Mouse (Mus musculus) naive thymus-derived CD4-positive, alpha-beta T cell, adult 2 months (primary cell): Measurements from ENCODE around the gene Tnpo1.

Experiments used
- DNase-seq: peaks from one replicate; pipeline ENCODE4 v3.0.0-alpha.2; 2011; ENCODE audit warnings: low read depth

The Tnpo1 gene

DNA sequence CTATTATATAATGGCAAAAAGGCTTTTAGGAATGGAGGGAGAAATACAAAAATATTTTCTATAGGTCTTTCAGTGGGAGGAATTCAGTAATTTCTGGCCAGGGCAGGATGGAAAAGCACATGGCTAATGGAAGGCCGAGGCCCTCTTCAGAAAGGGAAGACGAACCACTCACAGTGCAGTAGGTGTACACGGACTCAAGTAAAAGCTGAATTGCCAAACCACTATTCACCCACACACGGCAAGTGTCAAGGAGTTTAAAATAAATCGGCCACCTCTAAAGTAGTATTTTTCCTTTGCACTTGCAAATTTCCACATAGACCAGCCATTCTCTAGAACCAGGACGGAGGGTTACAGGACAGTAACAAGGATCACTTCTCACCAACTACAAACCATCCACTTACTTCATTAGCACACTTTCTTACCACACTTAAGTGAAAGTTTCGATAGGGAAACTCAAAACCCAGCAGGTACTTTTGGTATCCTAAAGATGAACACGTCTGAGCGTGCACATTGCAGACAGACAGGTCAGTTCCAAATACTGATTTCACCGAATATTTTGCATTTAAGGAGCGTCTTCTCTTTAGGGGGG, 1.2 kb downstream of the Tnpo1 start:
- no peak for DNase-seq

DNA sequence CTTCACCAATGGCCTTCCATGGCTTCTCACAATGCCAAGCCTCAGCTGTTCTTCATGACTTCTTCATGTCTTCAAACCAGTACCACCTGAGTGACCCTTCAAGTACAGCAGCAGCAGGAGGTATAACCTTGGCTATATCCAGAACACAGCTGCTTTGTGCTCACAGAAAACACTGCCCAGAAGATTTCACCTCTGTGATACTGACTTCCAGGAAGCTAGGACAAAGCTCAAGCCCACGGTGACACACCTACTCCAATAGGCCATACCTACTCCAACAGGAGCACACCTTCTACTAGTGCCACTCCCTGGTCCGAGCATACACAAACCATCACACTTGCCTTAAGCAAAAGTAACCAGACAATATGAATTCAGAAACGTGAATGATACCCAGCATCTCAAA, 3.4 kb downstream of the Tnpo1 start:
- no peak for DNase-seq

DNA sequence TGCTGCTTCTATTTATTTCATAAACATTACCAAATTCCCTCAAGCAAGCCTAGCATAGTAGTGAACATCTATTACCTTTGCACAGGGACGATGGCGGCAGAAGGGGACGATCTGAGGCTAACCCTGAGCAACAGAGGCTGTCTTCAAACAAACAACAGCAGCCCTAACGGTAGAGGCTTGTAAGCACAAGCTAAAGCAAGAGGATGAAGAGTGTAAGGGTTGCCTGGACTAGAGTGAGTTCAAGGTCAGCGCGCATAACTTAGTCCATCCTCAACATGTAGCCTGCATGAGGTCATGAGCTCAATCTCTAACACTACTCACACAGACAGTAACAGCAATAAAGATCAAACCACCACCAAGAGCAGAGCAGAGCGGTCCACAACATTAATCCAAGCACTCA, 4.9 kb downstream of the Tnpo1 start:
- DNase-seq, result no peak

DNA sequence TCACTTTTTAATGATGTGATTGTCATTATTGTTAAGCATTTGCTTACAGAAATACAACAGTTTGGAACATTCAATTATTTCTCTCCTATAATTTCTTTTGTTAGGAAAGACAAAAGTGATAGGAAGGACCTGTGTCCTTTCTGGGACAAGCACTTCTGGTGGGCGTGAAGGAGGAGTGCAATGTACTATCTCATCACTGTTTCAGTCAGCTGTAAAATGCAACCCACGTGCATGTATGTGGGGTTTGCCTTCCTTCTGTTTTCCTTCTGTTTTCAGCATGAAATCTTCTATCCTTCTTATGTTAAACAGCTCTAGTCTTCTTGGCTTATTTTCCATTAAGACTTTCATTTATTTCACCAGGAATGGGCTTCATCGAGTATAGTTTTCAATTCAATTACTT, 5.9 kb downstream of the Tnpo1 start:
- DNase-seq, result no peak

DNA sequence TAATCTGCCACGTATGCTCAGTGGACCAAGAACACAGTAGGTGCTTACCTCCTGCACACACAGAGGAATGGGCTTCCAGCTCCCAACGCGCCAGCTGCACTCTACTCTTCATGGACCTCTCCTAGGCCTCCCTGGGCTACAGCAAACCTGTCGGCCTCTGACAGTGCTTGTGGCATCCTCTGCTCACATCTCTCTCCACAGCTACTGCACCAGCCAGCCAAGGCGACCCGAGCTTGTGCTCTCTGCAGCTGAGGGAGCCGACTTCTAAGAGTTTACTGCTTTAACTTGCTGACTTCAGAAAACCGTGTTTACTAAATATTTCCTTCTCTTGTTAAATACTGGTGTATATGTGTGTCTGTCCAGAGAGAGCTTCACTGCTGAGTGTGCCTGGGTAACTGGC, 6.5 kb downstream of the Tnpo1 start:
- no peak for DNase-seq

DNA sequence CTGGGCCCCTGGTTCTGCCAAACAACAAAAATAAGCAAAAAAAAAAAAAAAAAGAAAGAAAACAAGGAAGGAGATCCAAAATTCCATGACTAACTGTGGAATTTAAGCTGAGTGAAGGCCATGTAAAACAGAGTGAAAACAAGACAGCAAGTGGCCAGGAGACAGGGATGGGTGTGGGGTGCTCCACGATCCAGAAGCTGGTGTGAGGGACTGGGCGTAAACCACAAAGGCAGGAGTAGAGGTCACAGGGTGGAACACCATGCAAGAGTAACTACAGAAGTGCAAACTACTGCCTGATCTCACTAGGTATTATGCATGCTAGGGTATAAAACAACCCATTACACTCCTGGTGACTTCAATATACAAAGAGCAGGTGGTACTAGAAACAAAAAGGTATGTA, 8.3 kb downstream of the Tnpo1 start:
- DNase-seq, result no peak

DNA sequence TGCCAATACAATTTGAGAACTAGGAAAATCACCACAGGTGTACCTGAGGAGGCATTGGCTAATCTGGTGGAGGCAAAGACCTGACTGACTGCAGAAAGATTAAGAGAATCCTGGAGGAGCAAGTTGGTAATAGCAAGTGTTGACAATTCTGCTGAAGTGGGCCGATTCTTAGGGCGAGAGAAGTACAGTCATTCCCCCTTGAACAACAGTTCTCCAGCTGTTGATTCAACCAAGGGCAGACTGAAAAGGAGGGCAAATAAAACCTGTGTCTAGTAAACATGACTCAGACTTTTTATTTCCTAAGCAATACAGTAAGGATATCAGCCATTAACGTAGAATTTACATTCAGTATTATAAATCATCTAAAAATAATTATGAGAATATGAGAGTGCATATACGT, 10.6 kb downstream of the Tnpo1 start:
- no peak for DNase-seq

DNA sequence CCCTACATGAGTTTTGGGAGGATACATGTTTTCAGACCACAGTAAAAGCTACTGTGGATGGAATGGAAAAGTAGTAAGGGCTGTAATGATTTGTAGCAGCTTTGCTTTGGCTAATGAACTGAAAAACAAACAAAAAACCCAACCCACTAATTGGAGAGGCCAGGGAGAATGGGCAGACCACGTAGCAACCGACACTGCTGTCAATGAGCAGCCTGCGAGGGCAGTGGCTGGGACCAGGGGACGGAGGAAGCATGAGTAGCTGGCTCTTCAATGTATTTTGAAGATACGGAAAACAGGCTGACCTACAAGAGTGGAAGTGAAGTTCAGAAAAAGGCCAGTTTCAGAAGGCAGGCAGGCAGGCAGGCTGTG, 11.4 kb downstream of the Tnpo1 start:
- no peak for DNase-seq

DNA sequence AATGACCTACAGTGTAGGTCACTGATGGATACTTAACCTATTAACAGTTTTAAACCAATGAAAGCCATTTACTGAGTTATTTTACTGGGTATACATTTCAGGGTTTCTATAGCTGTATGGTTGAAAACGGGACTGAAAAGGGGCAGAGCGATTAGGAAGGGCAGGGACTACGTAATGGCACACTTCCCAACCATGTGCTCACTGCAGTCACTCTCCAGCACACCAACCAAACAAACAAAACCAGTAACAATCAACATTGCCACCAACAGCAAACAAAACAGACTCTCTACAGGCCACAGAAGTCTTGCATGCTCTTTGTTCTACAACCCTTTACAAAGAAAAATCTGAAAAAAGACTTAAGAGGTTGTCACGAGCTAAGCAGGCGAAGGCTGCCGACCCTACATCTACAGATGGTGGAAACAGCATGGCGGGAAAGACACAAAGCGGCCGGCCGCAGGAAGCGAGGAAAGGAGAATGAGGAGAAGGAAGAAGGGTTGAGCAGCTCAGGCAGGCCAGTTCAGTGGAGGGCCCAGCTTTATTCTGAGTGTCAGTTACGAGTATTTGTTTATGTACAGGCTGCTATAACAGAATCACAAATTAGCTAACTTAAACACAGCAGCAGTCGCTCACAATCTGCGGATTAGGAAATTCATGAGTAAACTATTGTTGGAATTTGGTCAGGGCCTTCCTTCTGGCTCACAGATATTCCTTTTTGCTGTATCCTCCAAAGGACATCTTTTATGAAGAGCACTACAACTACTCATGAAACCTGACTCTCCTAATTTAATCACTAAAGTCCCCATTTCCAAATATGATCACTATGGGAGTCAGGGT, 12.0 kb downstream of the Tnpo1 start:
- no peak for DNase-seq

DNA sequence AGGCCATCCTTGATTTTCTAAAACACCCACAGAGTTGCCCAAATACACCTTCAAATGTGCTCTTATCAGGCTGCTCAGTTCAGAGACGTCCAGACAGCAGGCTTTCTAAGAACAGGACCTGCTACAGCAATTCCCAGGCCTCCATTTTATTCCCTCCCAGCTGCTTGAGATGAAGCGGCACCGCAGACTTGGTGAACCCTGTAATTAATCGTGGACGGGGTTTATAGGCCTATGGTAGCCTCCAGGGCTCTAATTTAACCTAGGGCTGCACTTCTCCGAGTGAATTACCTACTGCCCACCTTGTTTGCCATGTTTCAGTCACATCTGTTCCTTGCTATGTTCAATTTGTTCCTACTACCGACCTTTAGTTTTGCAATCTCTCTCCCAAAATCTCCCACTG, 13.0 kb downstream of the Tnpo1 start:
- DNase-seq, result no peak

DNA sequence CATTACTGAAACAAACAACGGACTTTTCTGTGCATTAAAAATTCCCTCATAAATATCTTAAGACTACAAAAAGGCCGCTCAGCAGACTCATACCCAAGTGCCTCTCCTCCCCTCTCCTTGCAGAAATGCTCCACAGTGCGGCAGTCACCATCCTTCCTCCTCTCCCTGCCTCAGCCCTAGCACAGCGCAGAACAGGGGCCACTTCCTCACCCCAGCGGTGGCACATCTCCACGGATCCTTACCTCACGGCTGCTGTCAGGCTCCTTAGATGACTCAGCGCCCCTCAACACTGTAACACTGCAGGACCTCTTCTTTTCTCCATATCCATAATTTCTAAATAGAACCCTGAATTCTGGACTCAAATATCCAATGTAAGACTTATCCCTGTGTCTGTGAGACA, 13.6 kb downstream of the Tnpo1 start:
- DNase-seq, result peak; percentile 49

DNA sequence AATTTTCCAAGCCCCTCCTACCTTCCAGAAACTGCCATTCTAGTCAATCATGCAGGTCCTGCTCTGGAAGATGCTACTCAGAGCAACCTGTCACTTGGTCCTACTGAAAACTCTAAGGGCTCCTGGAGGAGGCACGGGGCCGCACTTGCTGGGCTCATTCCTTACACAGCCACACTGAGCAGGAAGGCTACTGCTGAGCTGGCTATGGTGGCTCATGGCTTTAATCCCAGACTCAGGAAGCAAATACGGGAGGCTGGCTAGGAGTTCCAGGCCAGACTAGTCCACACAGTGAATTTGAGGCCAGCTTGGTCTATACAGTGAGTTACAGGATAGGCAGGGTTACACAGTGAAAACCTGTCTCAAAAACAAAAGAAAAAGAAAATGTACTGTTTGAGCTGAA, 15.4 kb downstream of the Tnpo1 start:
- DNase-seq, result no peak

DNA sequence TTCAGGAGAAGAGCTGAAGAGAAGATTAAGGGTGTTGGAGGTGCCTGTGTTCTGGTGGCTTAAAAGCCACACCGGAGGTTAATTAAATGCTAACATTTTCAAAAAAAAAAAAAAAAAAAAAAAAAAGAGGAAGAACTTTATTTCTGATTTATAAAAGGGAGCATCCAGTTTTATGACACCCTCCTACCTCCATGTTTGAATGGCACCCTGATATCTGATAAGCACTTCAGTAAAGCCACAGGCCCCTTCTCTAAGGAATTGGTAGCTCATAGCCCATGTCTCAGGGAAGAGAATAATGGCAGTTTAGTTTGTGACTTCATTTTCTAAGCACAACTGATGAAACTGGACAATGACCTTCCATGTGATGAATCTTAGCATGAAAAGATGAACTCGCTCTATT, 21.6 kb downstream of the Tnpo1 start:
- no peak for DNase-seq

DNA sequence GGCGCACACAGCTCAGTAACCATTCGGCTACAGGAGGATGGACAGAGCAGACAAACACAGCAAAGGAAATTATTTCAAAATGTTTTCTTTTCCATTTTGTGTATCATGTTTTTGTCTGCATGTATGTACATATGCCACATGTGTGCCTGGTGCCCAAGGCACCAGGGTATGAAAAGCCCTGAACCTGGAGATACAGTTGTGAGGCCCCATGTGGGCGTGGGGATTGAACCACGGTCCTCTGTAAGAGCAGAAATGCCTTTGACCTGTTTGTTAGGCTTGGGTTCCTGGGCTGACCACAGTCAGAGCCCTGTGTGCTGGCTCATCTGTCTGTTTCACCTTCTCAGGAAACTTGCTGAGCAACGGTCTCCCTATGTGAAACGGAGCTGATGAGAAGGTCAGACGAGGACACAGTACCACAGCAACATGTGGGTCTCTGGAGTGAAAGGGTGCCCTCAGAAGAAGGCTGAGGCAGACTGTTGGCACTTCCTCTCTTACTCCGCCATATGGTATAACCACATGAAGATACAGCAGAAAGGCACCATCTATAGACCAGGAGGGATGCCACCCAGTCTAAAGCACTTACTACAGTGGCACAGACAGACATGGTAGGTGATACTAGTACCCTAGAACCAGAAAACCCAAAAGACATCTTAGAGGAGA, 23.7 kb downstream of the Tnpo1 start:
- DNase-seq, result peak; percentile 35

DNA sequence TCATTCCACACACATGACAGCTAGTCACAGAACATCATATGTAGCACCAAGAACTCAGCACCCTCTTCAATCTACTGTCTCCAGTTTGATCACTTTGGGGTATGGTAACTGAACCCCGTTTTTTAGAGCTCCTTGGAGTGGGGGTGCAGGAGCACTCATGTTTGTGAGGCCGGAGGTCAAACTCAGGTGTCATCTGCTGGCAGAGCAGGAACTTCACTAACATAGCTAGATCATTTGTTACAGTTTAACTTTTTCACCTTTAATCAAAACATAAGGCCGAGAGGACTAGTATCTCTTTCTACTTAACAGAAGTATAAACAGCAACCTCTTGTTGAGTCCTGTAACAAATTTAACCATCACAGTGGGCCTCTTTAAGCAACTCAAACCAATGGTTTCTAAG, 26.6 kb downstream of the Tnpo1 start:
- DNase-seq, result no peak

DNA sequence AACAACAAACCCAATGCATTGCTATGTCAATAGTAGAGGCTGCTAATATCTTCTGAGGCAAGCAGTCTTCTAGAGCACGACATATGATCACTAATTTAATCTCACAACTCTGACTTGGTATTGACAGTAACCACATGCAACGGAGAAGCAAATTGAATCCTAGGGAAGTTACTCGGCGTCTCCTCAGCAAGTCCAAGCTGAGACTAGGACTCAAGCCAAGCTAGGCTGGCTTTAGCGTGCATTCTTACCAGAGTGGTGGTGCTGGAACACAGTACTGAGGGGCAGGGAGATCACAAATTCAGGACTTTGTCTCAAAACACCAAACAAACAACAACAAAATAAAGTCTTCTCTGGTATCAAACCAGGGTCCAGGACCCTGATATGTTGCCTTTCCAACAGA, 28.6 kb downstream of the Tnpo1 start:
- DNase-seq, result no peak

DNA sequence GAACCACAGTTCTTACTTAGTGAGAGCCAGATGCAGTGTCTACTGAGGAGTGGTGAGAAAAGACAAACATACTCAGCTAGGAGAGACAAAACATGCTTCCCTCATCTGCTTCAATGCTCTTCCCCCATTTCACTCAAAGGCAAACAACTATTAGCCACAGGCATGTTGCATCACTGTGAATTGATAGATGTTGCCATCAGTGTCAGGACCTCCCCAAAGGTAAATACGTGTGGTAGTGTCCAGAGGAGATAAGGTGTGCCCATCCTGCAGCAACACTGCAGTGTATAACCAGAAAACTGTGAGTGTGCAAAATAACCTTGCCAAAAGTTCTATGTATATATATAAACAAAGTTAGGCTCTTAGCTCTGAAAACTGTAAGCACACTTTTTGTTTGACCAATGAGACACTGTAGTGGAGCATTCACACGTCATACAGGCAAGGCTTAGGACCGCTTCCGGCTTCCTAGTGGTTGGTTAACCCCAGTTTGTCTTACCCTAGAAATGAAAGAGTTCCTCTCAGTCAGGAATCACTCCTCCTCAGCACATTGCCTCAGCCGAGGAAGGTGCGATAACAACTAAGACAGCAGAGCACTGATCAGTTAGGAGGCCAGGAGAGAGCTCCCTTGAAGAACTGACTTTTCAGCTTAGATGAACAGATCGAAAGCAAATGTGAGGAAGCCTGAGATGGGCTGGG, 29.6 kb downstream of the Tnpo1 start:
- DNase-seq, result peak; percentile 77

DNA sequence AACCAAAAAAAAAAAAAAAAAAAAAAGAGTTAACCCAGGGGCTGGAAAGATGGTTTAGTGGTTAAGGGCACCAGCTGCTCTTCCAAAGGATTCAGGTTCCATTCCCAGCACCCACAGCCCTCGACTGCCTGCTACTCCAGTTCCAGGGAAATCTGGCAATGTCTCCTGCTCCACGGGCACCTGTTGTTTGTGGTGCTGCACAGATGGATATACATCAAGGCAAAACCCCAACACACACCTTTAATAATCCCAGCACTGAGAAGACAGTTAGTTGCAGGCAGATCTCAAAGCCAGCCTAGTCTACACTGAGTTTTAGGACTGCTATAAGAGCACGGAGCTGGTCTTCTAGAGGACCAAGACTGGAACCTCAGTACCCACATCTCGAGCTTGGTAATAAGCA, 30.2 kb downstream of the Tnpo1 start:
- no peak for DNase-seq

DNA sequence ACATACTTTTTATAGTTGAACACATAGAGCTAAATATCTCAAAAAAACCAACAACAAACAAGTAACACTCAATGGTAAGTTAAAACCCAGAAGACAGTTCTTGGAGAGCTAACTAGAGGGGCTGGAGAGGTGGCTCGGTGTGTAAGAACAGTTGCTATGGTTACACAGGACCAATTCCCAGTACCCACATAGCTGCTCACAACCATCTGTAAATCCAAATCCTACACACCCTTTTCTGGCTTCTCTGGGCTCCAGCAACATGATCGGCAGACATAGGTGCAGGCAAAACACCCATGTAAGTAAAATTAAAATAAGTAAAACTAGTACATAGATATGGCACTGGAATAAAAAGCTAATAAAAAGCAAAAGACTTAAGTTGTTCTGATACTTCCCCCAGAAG, 31.3 kb downstream of the Tnpo1 start:
- no peak for DNase-seq

DNA sequence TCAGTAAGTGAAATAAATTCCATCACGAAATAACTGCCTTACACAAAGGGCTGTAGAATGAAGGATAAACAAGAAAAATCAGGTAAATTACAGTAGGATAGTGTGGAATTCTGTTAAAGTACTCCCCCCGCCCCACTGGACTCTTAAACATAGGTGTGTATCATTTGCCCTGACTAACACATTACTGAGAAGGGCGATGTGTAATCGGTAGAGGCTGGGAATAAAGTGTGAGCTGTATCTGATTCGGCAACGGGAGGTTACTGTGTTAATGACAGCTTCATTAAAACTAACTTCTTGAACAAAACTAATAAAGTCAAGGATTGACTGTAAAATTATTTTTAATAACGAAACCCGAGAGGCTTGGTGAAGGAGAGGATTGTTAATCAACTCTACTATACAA, 34.7 kb downstream of the Tnpo1 start:
- no peak for DNase-seq

DNA sequence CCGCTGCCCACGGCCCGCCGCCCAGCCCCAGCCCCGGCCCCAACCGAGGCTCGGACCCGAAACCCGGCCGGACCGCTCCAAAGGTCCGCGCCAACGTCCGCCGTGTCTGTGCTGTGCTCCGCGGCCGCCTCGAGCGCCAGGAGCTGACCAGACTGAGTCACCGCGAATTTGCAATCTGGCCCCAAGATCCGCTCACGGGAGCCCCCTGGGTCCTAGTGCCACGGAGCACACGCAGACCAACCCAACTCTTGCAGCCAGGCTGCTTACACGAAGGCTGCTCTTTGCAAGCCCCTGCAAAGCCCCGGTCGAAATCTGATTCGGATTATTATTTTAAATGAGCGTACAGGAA, 35.3 kb downstream of the Tnpo1 start:
- DNase-seq, result peak; percentile 78

DNA sequence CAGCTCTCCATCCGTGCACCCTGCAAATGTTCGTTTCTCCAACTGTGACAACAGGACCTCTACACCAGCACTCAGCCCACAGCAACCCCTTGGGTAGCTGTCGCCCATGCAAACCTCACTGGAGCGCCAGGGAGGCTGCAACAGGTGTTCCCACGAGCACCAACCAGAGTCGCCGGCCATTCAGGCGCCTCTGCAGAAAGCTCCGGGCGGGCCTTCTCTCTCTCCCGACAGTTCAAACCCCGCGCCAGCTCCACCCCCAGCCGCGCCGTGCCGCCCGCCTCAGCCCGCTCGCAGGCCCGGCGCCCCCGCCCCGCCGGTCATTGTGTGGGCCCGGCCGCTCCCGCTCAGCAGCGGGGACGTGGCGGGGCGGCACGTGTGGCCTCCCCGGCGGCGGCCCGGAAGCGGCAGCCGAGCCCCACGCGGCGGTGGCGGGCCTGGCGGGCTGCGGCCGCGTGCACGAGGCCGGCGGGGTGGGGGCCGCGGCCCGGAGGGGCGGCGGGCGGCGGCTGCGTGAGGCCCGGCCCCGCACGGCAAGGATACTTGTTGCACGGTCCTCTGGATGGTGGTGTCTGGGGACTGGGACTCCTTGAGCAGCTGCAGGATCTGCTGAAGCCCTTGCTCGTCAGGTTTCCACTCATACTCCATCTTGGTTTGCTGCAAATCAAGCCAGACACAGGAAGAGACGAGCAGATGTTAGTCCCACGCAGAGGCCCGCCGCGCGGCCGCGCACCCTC, 35.9 kb downstream of the Tnpo1 start:
- DNase-seq, result peak; percentile 78
